Mouse (Mus musculus) left cerebral cortex, adult 2 months (tissue): ENCODE measurements around the gene Commd7. TPM values are rescaled to one million over a fixed set of nuclear protein-coding genes. Genes with fewer than 3 reads are reported as not detected.
"Not testable (repeated sequence)": the region's sequence is repeated elsewhere in the genome, so short reads cannot be mapped to it uniquely, and the experiment has no call there.

Source experiments
- DNase-seq, 2 experiments: peaks; one replicate each; pipeline ENCODE4 v3.0.0; 2021 to 2022; ENCODE audit warnings: low spot score in 2 of 2, mixed read lengths in 1 of 2; ENCODE audit errors: extremely low spot score in 1 of 2
- H3K27ac ChIP-seq: fragments of 200-600 bp; 2 replicates; pipeline ENCODE4 v1.8.1; 2022
- H3K4me3 ChIP-seq: fragments of 200-600 bp; 2 replicates; pipeline ENCODE4 v1.8.1; 2022
- CTCF ChIP-seq: fragments of 200-600 bp; IDR thresholded peaks from 2 replicates; pipeline ENCODE4 v1.8.1; 2022; ENCODE audit warnings: antibody characterized with exemption, mild to moderate bottlenecking, moderate library complexity
- intact Hi-C: fragments of 180-260 bp; cut with DNase I; formaldehyde crosslinking; loops from one replicate; pipeline ENCODE4 v1.15.1; 2025
- long read RNA-seq, 2 experiments: library from polyadenylated mRNA; stranded (forward); transcript quantifications; one replicate each; pipeline ENCODE4 v2.0.0; 2021; ENCODE audit warnings: borderline mapping rate in 2 of 2
- total RNA-seq, 2 experiments: library from RNA; stranded (reverse); gene quantifications; 2 replicates each; pipeline ENCODE4 v1.2.3; 2021

Gene Commd7
- 10 to 100 TPM; 26.2 to 27.1 TPM for total RNA-seq
- long read RNA-seq, experiment 1, transcript Commd7-201 (9 exons, 3,210 nt): major isoform, 9 of 15 reads
- long read RNA-seq, experiment 1, partial matches to known transcripts: 1 of 15 reads
- long read RNA-seq, experiment 1, other reads (novel, unspliced or antisense): 3 of 15 reads
- long read RNA-seq, experiment 2, transcript Commd7-201 (9 exons, 3,210 nt): major isoform, 10 of 12 reads
- long read RNA-seq, experiment 2, partial matches to known transcripts: 1 of 12 reads
- long read RNA-seq, experiment 2, other reads (novel, unspliced or antisense): 1 of 12 reads

DNA sequence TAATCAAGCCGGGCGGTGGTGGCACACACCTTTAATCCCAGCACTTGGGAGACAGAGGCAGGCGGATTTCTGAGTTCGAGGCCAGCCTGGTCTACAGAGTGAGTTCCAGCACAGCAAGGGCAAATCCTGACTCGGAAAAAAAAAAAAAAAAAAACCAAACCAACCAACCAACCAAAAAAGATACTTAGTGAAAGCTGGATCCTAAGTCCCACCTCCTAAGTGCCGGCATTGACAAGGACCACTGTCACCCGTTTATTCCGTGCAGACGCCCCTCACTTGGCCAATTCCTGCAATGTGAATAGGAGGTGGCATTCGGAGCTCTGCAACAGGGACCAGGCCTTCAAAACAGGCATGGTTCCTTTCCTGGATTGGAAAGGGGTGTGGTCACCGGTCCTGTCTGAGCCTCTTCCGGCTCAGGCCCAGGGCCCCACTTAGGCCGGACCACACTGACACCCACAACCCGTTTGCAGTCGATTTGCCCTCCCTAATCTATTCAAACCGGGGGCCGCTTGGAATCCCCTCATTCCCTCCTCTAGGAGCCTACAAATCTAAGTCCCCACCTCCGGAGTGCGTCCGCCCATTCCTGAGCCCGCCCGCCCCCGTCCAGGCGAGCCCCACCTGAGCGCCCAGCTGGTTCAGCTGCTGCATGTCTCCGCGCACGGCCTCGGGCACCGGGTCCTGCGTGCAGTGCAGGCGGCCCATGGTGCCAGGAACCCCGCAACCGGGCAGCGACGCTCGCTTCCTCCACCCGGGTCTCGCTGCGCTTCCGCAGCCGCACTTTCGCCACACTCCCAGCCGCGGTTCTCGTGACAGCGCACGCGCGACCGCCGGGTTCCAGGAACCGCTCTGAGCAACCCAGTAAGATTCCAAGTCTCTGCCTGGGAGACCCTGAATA is at the start of gene Commd7:
TSS of gene Commd7 (minus strand) at position 806 of the 895 bp plus-strand sequence.
- intact Hi-C loops: no loop called here
- H3K4me3 ChIP-seq: peak within 1 kb of the TSS; percentile 98
- peak; percentile 83 to 89 for DNase-seq
- TF ChIP-seq CTCF: no peak
- H3K27ac ChIP-seq: peak within 1 kb of the TSS; percentile 92

DNA sequence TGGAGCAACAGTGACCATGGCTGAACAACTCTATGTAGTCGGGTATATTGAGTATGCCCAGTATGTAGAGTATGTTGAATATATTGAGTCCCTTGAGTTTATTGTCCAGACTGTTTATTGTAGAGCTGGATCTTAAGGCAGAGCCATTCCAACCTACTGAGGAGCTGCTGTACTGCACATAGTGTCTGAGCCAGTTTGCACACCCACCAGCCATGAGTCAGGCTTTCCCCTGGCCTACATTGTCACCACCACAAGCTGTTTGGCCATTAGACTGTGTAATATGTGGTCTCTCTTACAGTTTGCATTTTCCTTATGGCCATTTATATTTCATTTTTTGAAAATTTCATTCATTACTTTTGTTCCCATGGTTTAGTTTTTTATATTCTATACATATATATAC is 47.4 kb upstream of the Commd7 start:
- intact Hi-C loops: no loop called here

DNA sequence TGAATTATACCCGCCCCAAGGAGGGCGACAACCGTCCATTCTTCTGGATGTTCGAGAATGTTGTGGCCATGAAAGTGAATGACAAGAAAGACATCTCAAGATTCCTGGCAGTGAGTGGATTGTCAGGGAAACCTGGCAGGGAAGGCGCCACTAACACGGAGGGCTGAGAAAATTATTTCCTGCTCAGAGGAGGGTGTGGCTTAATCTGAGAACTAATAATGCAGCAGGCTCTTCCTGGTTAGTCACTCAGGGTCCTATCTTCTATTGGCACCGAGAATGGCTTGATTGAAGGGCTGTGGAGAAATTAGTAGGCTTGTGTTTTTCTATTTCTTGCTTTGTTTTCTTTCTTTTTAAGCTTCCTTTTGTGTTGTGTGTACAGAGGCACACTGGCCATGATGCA is 45.0 kb upstream of the Commd7 start:
- TF ChIP-seq CTCF: no peak
- Histone ChIP-seq H3K27ac (no peak overlapping the region), H3K4me3 (no peak overlapping the region)
- no peak for DNase-seq
- intact Hi-C loops: no loop called here

More for the DNA sequence above, 47.4 kb upstream of the Commd7 start:
- no peak; the same call in 1 of the 2 replicates for TF ChIP-seq CTCF
- peak in 1 of 2 experiments; percentile 36 for DNase-seq
- H3K4me3 ChIP-seq: no peak overlapping the region
- H3K27ac ChIP-seq: no peak overlapping the region

DNA sequence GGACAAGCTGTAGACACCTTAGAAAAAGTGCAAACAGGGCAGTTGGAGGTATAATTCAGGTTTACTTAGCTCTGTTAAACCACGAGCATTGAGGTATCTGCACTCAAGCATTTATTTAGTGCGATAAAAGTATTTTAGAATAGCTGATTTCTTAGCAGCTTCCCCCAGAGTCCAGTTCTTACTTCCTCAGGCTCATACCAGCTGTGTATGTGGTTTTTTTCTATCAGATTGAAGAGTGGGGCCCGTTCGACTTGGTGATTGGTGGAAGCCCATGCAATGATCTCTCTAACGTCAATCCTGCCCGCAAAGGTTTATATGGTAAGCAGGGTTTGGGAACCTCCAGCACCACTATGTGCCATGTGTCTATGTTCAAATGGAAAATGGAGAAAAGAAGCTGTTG is 44.4 kb upstream of the Commd7 start:
- intact Hi-C loops: no loop called here
- H3K27ac ChIP-seq: no peak overlapping the region
- TF ChIP-seq CTCF: no peak

DNA sequence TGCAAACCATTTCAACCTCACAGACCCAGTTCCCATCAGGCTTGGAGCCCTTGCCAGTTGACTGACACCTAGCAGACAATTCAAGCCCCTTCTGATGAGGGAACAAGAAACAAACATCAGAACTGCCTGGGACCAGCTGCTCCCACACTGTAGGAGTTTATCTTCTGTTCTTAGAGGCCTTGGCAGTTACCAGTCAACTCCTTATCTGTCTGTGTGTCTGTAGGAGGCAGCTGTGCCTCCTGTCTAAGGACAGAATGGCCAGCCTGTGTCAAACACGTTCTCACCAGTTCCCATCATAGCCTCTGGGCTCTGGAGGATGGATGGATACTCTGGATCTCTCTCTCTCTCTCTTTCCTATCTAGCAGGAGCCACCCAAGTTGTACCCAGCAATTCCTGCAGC is 42.8 kb upstream of the Commd7 start:
- H3K27ac ChIP-seq, H3K4me3 ChIP-seq, DNase-seq, intact Hi-C loops: not testable (repeated sequence)

More for the DNA sequence above, 44.4 kb upstream of the Commd7 start:
- no peak overlapping the region for H3K4me3 ChIP-seq
- no peak for DNase-seq

DNA sequence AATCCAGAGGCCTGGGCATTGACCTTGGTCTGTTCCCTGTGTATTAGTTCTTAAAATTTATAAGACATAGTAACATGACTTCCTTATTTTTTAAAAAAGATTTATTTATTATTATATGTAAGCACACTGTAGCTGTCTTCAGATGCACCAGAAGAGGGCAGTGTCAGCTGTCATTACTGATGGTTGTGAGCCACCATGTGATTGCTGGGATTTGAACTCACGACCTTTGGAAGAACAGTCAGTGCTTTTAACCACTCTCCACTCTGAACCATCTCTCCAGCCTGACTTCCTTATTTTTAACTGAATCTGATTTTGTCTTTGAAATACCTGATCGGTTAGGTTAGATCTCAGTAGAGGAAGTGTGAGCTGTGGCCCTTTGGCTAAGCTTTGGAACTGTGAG is 40.0 kb upstream of the Commd7 start:
- DNase-seq: no peak
- Histone ChIP-seq H3K4me3 (no peak overlapping the region), H3K27ac (no peak overlapping the region)
- peak; percentile 12 for TF ChIP-seq CTCF
- intact Hi-C loops: no loop called here

DNA sequence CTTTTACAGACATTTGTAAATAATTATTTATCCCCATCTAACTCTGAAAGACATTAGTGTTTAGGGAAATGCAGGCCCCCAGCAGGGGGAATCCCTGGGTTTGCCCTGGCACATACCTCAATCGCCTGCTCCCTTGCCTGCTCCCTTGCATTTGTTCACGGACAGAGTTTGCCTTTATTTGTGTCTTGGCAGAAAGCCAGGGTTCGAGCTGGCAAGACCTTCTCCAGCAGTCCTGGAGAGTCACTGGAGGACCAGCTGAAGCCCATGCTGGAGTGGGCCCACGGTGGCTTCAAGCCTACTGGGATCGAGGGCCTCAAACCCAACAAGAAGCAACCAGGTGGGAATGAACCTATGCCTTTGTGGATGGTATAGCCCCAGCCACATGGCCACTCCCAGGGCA is 37.5 kb upstream of the Commd7 start:
- intact Hi-C loops: no loop called here
- DNase-seq: no peak
- no peak for TF ChIP-seq CTCF
- Histone ChIP-seq H3K4me3 (no peak overlapping the region), H3K27ac (no peak overlapping the region)

DNA sequence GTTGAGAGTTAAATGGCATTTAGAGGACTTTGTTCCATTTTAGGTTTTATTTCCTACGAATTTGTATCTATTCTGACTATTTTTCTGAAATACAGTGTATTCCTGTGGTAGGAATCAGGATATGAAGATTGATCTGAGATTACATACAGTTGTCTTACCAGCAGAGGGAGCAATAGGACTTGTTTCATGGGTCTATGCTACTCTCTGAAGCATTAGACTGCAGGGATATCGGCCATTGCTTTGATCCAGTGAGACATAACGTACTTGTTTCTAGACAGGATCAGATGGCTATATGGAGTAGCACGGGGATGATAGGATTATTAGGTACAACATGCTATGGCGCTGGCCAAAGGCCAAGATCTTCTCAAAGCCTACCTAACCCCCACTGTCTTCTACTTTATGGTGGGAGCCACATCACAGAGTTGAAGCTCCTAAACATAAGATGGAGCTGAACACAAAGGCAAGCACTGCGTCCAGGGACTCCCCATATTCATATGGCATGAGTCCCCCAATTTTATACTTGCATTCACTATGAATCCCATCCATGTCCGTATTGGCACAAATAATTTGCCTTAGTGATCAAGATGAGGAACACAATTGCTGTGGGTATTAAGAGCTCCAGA is 36.3 kb upstream of the Commd7 start:
- intact Hi-C loops: loop anchor here (1.0 to 5.0 kb wide), 4 partner anchors 128 to 283 kb away; no protein-coding TSS in a partner anchor
- peak in 1 of 2 experiments; percentile 11 for DNase-seq

DNA sequence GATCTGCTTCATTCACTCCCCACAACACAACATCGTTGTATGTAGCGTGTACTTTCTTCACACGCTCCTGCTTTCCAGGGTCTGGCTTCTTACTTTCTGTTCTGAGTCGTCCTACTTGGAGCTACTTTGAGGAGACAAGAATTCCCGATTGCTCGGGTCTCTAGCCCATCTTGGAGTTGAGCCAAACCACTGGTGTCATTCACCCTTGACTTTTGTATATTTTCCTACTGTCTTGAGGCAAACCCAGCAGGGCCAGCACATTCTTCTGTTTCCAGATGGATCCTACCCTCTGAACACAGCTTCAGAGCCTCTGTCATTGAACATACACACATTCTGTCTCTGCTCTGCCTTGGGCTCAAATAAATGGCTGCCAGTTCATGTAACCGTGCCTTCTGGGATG is 32.8 kb upstream of the Commd7 start:
- intact Hi-C loops: loop anchor here (5.0 kb wide), 3 partner anchors 132 to 287 kb away; no protein-coding TSS in a partner anchor
- no peak overlapping the region for H3K27ac ChIP-seq
- no peak overlapping the region for H3K4me3 ChIP-seq
- no peak for DNase-seq
- no peak for TF ChIP-seq CTCF

More for the DNA sequence above, 36.3 kb upstream of the Commd7 start:
- peak; percentile 85 for TF ChIP-seq CTCF
- Histone ChIP-seq H3K4me3 (no peak overlapping the region), H3K27ac (no peak overlapping the region)

DNA sequence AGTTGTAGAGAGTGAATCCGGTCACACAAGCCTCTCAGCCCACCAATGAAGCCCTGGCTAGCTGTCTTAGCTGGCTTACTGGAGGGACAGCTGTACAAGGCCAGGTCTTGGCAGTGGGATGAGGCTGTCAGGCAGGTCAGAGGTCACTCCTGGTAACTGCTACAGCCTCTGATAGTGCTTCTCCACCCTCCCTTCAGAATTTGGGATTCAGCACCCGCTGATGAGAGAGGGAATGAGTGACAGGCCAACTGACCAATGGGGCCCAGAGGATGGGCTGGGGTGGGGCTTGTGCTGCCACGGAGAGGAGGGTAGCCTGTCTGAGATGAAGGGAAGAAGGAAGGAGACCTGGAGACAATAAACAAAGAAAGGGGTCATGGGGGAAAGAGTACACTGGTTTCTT is 28.0 kb upstream of the Commd7 start:
- DNase-seq: no peak
- intact Hi-C loops: no loop called here
- TF ChIP-seq CTCF: no peak

DNA sequence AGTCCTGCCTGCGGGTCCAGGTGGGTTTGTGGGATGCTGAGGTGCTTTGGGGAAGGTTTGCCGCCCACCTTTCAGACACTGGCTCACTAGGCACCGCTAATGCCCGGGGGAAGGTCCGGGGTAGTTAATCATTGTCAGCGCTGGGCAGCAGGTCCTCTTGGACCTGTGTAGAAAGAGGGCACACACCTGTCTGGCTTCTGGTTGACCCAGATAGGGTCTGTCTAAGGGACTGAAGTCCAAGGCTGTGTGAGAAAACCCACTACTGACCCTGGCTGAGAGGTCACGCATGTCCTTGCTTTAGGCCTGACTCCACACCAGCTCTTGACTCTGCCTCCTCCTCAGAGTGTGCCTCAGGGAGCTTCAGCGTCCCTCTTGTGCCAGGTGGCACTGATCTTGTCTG is 25.1 kb upstream of the Commd7 start:
- H3K4me3 ChIP-seq, H3K27ac ChIP-seq, intact Hi-C loops, DNase-seq: not testable (repeated sequence)

More for the DNA sequence above, 28.0 kb upstream of the Commd7 start:
- Histone ChIP-seq H3K27ac (no peak overlapping the region), H3K4me3 (no peak overlapping the region)

DNA sequence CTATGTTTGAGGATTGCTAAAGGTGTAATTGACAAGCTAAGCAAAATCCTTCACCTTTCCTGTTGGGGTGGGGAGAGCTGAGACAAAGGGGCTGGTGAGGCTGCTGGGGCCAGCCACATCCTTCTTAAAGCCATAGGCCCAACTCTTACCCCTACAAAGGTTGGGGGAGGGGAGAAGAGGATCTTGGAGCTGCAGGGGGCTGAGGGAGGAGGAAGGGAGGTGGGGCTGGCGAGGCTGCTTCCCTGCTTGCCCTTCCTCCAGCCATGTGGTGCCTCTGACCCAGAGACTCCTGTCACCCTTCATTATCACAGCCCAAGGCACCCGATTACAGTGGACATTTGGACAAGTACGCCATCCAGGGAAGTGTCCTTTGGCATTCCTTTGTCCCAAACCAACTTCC is 19.1 kb upstream of the Commd7 start:
- no peak for TF ChIP-seq CTCF
- intact Hi-C loops: no loop called here

More for the DNA sequence above, 19.1 kb upstream of the Commd7 start:
- no peak for DNase-seq
- Histone ChIP-seq H3K4me3 (no peak overlapping the region), H3K27ac (no peak overlapping the region)
